Mouse (Mus musculus) layer of hippocampus, adult 11-12 months (tissue): ENCODE results near the gene Trim65.
"Not testable (repeated sequence)": the region's sequence is repeated elsewhere in the genome, so short reads cannot be mapped to it uniquely, and the experiment has no call there.

ENCODE experiments used
- DNase-seq: peaks from one replicate; pipeline ENCODE4 v3.0.0; 2022; ENCODE audit warnings: low spot score

The Trim65 gene

GRCm38 (mm10) chr11:116138468-116139138, 7.7 kb upstream of the Trim65 start, which contains the start of gene Mrpl38:
TSS of gene Mrpl38 (minus strand) at chr11:116138868.
- peak; percentile 91 for DNase-seq

- no peak for DNase-seq
Observed at GRCm38 (mm10) chr11:116138096-116138467, 7.2 kb upstream of the Trim65 start.

- no peak for DNase-seq
Observed at GRCm38 (mm10) chr11:116134171-116134570, 3.2 kb upstream of the Trim65 start.

DNA sequence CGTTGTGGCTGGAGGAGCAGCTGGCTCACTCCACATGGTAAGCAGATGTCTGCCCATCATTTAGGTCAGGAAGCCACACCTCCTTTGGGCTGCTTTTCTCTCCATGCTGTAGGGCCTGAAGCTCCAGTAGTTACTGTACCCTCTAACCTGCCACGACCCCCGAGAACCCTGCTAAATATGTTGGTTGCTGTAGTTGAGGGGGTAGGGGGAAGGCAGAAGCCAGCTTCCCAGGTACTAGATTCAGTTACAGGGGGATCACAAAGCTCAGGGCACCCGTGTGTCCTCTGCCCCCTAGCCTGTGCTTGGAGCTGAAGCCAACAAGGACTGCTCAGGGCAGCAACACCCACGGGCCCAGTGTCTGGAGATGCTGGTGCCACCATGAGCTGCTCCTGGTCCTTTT, 2.6 kb upstream of the Trim65 start:
- no peak for DNase-seq

- DNase-seq: no peak
Observed at GRCm38 (mm10) chr11:116132366-116133333, 1.7 kb upstream of the Trim65 start.

DNA sequence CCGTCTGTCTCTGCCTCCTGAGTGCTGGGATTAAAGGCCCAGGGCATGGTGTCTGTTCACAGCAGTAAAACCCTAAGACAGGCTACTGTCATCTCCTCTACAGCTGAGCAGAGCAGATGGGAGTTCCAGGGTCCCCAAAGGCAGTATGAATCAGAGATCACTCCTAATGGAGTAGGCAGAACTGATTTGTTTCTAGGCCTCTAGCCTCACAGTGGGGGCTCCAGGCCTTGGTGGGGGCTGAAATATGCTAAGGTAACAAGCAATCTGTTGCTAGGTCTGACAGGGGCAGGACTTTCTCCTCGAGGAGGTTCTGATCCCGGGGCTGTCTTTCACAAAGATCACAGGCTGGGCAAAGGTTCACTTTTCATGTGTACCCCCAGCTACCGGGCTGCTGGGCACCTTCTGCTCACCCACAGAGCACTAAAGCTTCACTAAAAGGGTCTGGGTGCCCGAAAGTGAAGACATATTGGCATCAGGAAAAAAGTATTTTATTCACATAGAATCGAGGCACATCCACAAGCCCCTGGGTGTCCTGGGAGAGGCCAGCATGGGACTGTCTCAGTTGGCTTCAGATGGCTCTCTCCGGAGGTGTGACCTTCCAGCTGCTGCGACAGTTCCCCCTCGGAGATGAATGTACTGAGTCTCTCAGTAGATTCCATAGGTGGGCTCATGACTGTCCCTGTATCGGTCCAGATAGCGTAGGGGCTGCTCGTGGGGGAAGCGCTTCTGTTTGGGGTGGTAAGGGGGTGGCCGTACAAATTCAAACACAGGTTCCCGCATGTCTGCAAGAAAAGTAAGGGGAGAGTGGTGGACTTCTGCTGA, 632 bp upstream of the Trim65 start:
- no peak for DNase-seq

GRCm38 (mm10) chr11:116129993-116130487, 888 bp downstream of the Trim65 start:
- DNase-seq: no peak

DNA sequence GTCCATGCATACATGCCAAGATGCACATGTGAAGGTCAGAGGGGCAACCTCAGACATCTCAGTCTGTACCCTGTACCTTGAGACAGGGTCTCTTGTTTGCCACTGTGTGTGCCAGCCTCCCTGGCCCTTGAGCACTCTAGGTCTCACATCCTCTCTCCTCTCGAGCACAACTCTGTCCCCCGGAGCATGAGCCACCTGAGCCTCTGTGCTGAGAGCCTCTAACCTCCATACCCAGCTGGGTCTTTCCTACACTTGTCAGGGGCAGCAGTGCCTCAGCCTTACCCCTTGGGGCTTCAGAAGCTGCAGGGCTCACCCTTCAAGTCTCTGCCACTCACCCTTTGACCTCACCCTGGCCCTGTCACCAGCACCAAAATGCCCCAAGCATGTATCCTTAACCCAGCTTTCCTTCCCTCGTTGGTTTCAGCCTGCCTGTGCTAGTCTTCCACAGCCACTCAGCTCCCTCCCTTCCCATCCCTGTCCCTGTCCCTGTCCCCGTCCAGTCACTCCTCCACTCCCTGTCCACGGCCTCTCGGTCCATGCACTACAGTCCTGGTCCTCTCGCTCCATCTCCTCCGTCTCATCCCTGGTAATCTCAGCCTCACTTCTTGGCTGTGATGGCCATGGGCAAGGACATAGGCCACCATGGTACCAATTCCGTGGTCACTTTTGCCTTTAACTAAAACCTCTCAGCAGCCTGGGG, 1.7 kb downstream of the Trim65 start:
- DNase-seq: no peak

GRCm38 (mm10) chr11:116127986-116128385, 2.9 kb downstream of the Trim65 start:
- DNase-seq: no peak

GRCm38 (mm10) chr11:116127156-116127980, 3.6 kb downstream of the Trim65 start, which contains the start of gene Trim47:
TSS of gene Trim47 (minus strand) at chr11:116127210.
- no peak for DNase-seq

DNA sequence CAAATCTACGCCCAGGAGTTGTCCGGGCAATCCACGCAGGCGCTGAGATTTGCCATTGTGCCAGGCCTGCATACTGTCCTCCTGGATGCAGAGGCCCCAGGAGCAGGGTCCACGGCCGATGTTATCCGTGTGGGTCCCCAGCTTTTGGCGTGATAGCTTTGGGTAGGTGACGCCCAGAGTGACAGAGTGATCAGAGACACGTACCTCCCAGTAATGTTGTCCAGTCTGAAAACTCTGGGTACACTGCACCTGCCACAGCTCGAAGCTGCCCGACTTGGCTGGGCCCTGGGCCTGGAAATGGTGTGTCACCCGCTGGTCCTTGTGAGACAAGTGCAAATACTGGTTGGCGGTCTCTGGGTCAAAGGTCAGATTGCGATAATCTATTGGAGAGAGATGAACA, 4.7 kb downstream of the Trim65 start:
- DNase-seq: no peak

DNA sequence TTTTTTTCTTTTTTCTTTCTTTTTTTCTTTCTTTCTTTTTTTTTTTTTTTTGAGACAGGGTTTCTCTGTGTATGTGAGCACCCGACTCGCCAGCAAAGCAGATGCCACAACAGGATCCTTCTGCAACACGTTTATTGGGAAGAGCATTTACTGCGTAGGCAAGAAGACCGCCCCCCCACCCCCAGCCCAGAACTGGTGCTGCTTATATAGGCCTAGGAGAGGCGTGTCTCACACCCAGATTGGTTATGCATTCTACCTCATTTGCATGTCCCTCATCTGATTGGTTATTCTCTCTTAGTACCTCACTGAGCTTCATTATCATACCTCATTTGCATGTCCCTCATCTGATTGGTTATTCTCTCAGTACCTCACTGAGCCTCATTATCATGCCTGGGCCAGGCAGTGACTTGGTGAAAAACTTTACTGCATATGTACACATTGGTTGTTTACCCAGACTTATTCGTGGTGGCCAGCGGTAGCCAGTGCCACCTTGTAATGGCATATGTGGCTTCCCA, 9.1 kb downstream of the Trim65 start:
- DNase-seq: not testable (repeated sequence)

- no peak for DNase-seq
Observed at GRCm38 (mm10) chr11:116117819-116118218, 13.1 kb downstream of the Trim65 start.

GRCm38 (mm10) chr11:116117241-116117640, 13.7 kb downstream of the Trim65 start:
- DNase-seq: no peak

DNA sequence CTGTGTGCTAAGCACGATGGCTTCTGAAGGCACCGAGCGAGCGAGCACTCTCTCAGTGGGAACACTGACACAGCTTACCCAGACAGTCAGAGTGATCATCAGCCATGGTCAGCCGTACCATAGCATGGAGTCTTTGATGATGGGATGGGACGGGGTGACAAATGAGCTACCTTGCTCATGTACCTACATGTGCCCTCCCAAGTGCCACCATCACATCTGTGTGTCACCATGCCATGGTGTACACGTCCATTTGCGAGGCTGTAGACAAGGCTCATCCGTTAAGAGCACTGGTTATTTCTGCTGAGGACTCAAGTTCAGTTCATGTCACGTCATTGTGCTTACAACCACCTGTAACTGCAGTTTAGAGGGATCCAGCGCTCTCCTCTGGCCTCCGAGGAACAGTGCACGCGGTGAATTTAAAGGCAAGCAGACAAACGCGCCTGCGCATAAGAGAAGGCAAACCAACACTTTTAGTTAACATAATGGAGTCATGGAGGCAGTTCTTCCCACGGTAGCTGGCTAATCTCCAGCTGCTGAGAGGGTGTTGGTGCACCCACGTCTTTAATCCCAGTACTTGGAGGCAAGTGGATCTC, 19.2 kb downstream of the Trim65 start:
- no peak for DNase-seq

- DNase-seq: no peak
Observed at GRCm38 (mm10) chr11:116111067-116111466, 19.9 kb downstream of the Trim65 start.

GRCm38 (mm10) chr11:116110540-116110939, 20.4 kb downstream of the Trim65 start:
- DNase-seq: no peak

- no peak for DNase-seq
Observed at GRCm38 (mm10) chr11:116110131-116110530, 20.8 kb downstream of the Trim65 start.

DNA sequence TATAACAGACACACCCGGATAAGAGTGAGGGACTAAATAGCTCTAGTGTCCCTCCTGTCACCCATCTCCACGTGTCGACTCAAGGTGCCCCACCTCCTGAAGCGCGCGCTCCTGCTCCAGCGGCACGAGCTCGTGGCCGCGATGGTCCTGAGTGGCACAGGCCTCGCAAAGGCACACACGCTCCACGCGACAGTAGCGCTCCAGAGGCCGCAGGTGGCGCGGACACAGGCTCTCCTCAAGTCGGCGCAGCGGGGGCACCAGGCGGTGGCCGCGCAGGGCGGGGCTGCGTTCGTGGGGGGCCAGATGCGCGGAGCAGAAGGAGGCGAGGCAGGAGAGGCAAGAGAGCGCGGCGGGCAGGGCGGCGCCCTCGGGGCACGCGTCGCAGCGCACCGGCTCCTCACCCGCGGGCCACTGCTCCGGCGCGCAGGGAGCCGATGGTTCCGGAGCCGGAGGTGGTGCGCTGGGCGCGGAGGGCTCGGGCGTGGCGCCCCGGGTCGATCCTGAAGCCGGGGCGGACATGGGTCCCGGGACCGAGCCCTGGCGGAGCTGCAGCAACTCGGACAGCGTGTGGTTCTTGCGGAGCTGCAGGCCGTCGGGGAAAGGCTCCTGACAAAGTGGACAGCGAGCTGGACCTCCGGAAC, 21.4 kb downstream of the Trim65 start:
- no peak for DNase-seq
